Mouse (Mus musculus) cortical plate, adult 2 months (tissue): ENCODE measurements around the gene Gm10840.

Experiments used
- CTCF ChIP-seq: fragments of 200-500 bp; IDR thresholded peaks from 2 replicates; pipeline ENCODE4 v1.5.1; 2011; ENCODE audit warnings: mild to moderate bottlenecking, control low read depth, low read length; ENCODE audit not compliant: insufficient read depth; ENCODE audit errors: extremely low read depth
- POLR2A ChIP-seq: fragments of 200-500 bp; IDR thresholded peaks from 2 replicates; pipeline ENCODE4 v1.6.1; 2011; ENCODE audit warnings: mild to moderate bottlenecking, low read length, control low read depth; ENCODE audit not compliant: insufficient read depth; ENCODE audit errors: extremely low read depth

DNA sequence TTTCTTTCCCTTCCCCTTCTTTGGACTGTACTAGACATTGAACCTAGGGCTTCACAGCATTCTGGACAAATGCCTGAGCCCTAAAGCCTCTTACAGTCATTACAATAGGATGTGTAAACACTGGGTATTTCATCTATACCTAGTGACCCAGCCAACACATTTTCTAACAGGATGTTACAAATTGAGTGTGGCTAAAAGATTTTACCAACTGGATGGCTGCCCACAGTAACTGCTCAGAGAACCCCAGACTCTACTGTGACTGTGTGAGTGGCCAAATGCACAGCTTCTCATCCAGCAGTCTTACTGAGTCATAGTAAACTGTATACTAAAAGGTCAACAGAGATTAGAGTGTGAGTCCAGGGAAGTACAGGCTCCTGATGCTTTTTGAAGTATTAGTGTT is 34.7 kb downstream of the Gm10840 start:
- TF ChIP-seq CTCF (no peak), POLR2A (no peak)
